Mouse (Mus musculus): ENCODE data around the gene Veph1. TPM values are rescaled to one million over a fixed set of nuclear protein-coding genes. Genes with fewer than 3 reads are reported as not detected.

Veph1 gene
- polyA plus RNA-seq, 1 experiment, result not detected

- no peak for TF ChIP-seq GATA1 (IDR thresholded peaks at IDR 0.05; ENCODE audit: low read length)
Observed at GRCm38 (mm10) chr3:66024220-66024792, 272.3 kb downstream of the Veph1 start.

- no peak for TF ChIP-seq GATA1 (IDR thresholded peaks at IDR 0.05; ENCODE audit: low read length)
Observed at GRCm38 (mm10) chr3:66019171-66019570, 277.5 kb downstream of the Veph1 start.

- no peak for TF ChIP-seq GATA1 (IDR thresholded peaks at IDR 0.05; ENCODE audit: low read length)
Observed at GRCm38 (mm10) chr3:66007632-66008401, 288.8 kb downstream of the Veph1 start.

GRCm38 (mm10) chr3:66004989-66005388, 291.6 kb downstream of the Veph1 start:
- TF ChIP-seq GATA1 (IDR thresholded peaks at IDR 0.05; ENCODE audit: low read length), result no peak

GRCm38 (mm10) chr3:66004220-66004951, 292.3 kb downstream of the Veph1 start:
- no peak for TF ChIP-seq GATA1 (IDR thresholded peaks at IDR 0.05; ENCODE audit: low read length)

Other genes starting within 250 kb of the Veph1 start
- not detected in 2 replicates for gene Ptx3, start 76.9 kb downstream of the Veph1 start, polyA plus RNA-seq (2012)

Data from G1E-ER4 (cell line).